Mouse (Mus musculus) liver, postnatal 0 days (tissue): ENCODE measurements around the gene Vwf. TPM values are rescaled to one million over a fixed set of nuclear protein-coding genes. Genes with fewer than 3 reads are reported as not detected.

ENCODE experiments used
- ATAC-seq: fragments of 200-750 bp; cut with Nextera tagmentation; 2 replicates; pipeline ENCODE4 v1.8.0; 2017; ENCODE audit warnings: mild to moderate bottlenecking, moderate library complexity
- DNase-seq: peaks from one replicate; pipeline ENCODE4 v3.0.0-alpha.2; 2016
- H3K27ac ChIP-seq: fragments of 300-500 bp; sonication (generic); 2 replicates; pipeline ENCODE4 v1.5.1; 2014; ENCODE audit warnings: antibody characterized with exemption, moderate library complexity, mild to moderate bottlenecking, low read depth
- H3K27me3 ChIP-seq: fragments of 300-500 bp; sonication (generic); 2 replicates; pipeline ENCODE4 v1.6.1; 2014; ENCODE audit warnings: low read length, control low read depth, mixed read lengths; ENCODE audit not compliant: insufficient read depth
- H3K36me3 ChIP-seq: fragments of 300-500 bp; sonication (generic); replicated peaks from 2 replicates; pipeline ENCODE4 v1.6.1; 2014; ENCODE audit warnings: mild to moderate bottlenecking, control low read depth, low read length, moderate library complexity, mixed read lengths; ENCODE audit not compliant: insufficient read depth
- H3K4me1 ChIP-seq: fragments of 300-500 bp; sonication (generic); 2 replicates; pipeline ENCODE4 v1.6.1; 2014; ENCODE audit warnings: antibody characterized with exemption, mild to moderate bottlenecking, control low read depth; ENCODE audit not compliant: insufficient read depth
- H3K4me2 ChIP-seq: fragments of 300-500 bp; sonication (generic); 2 replicates; pipeline ENCODE4 v1.6.1; 2014; ENCODE audit warnings: low read depth, mild to moderate bottlenecking, low read length, moderate library complexity, mixed read lengths
- H3K4me3 ChIP-seq: fragments of 300-500 bp; sonication (generic); 2 replicates; pipeline ENCODE4 v1.5.1; 2014; ENCODE audit warnings: low read depth, low read length
- H3K9ac ChIP-seq: fragments of 300-500 bp; sonication (generic); replicated peaks from 2 replicates; pipeline ENCODE4 v1.6.1; 2014; ENCODE audit warnings: mild to moderate bottlenecking, moderate library complexity
- H3K9me3 ChIP-seq: fragments of 300-500 bp; sonication (generic); 2 replicates; pipeline ENCODE4 v1.6.1; 2016; ENCODE audit warnings: mild to moderate bottlenecking, control low read depth, low read length, mixed read lengths
- CTCF ChIP-seq: sonication (generic); IDR thresholded peaks from 2 replicates; pipeline ENCODE4 v1.5.1; 2016; ENCODE audit warnings: antibody characterized with exemption, low read depth
- EP300 ChIP-seq: IDR thresholded peaks from 2 replicates; pipeline ENCODE4 v1.6.1; 2016; ENCODE audit warnings: antibody characterized with exemption, low read depth, mild to moderate bottlenecking
- WGBS: fragments of 180-500 bp; shearing (Covaris S2); extraction: QIAGEN DNeasy Blood & Tissue Kit; methylation state at CpG from one replicate; pipeline ENCODE4 v1.1.7; 2014; ENCODE audit not compliant: insufficient replicate concordance; 5-methylcytosine and 5-hydroxymethylcytosine counted together
- polyA plus RNA-seq: library from polyadenylated mRNA; unstranded; fragments of >200 nt; fragmentation: Nextera tagmentation; extraction: Ambion mirVana; gene quantifications from 2 replicates; pipeline ENCODE4 v1.2.1, GENCODE M21; 2015

The Vwf gene
- polyA plus RNA-seq, 1 experiment from 2014 or later: 14.8 TPM

GRCm38 (mm10) chr6:125510645-125511044, 35.9 kb upstream of the Vwf start:
- H3K4me3 ChIP-seq: no peak overlapping the region
- DNase-seq (no peak), ATAC-seq (no peak)
- no peaks in the 10 kb centered on the region for H3K36me3 ChIP-seq
- H3K9me3 ChIP-seq: no peaks in the 10 kb centered on the region
- H3K27ac ChIP-seq: no peak overlapping the region
- no peaks in the 10 kb centered on the region for H3K27me3 ChIP-seq
- no peak for TF ChIP-seq EP300
- TF ChIP-seq CTCF: no peak
- no peak overlapping the region for H3K4me2 ChIP-seq
- H3K9ac ChIP-seq: no peak overlapping the region
- peaks cover 38% of the 10 kb centered on the region for H3K4me1 ChIP-seq

- no peak overlapping the region for H3K4me3 ChIP-seq
- no peak for ATAC-seq
- no peaks in the 10 kb centered on the region for H3K27me3 ChIP-seq
- H3K9me3 ChIP-seq: no peaks in the 10 kb centered on the region
- H3K9ac ChIP-seq: no peak overlapping the region
- H3K36me3 ChIP-seq: no peaks in the 10 kb centered on the region
- no peak for DNase-seq
- no peak overlapping the region for H3K27ac ChIP-seq
- H3K4me1 ChIP-seq: peaks cover 40% of the 10 kb centered on the region
- H3K4me2 ChIP-seq: no peak overlapping the region
- no peak for TF ChIP-seq EP300
- WGBS: 68% methylated on average over 7 of the region's 7 CpGs
Measured at GRCm38 (mm10) chr6:125511196-125511595, 35.4 kb upstream of the Vwf start.

GRCm38 (mm10) chr6:125512950-125513596, 33.5 kb upstream of the Vwf start:
- Histone ChIP-seq H3K9ac (no peak overlapping the region), H3K9me3 (no peaks in the 10 kb centered on the region), H3K4me3 (no peak overlapping the region), H3K36me3 (no peaks in the 10 kb centered on the region), H3K27ac (peak overlapping the region; percentile 44), H3K27me3 (no peaks in the 10 kb centered on the region), H3K4me2 (no peak overlapping the region), H3K4me1 (peaks cover 40% of the 10 kb centered on the region)
- WGBS: 16% methylated on average over 6 of the region's 6 CpGs
- no peak for TF ChIP-seq CTCF
- DNase-seq (peak; percentile 41), ATAC-seq (peak; percentile 26)

- H3K27ac ChIP-seq: peak overlapping the region; percentile 83
- H3K27me3 ChIP-seq: no peaks in the 10 kb centered on the region
- H3K9me3 ChIP-seq: no peaks in the 10 kb centered on the region
- no peak overlapping the region for H3K4me2 ChIP-seq
- H3K9ac ChIP-seq: no peak overlapping the region
- WGBS: 36% methylated on average over 11 of the region's 11 CpGs
- no peak overlapping the region for H3K4me3 ChIP-seq
- H3K4me1 ChIP-seq: peaks cover 35% of the 10 kb centered on the region
- TF ChIP-seq CTCF: no peak
- peak; percentile 68 for TF ChIP-seq EP300
- DNase-seq (peak; percentile 58), ATAC-seq (peak; percentile 96)
- H3K36me3 ChIP-seq: no peaks in the 10 kb centered on the region
Measured at GRCm38 (mm10) chr6:125515503-125516315, 30.9 kb upstream of the Vwf start.

- no peaks in the 10 kb centered on the region for H3K36me3 ChIP-seq
- H3K4me3 ChIP-seq: no peak overlapping the region
- TF ChIP-seq EP300 (no peak), CTCF (no peak)
- no peak overlapping the region for H3K27ac ChIP-seq
- no peak overlapping the region for H3K9ac ChIP-seq
- no peaks in the 10 kb centered on the region for H3K27me3 ChIP-seq
- ATAC-seq: no peak
- no peak for DNase-seq
- H3K4me2 ChIP-seq: no peak overlapping the region
- peaks cover 5% of the 10 kb centered on the region; the same call in 1 of the 2 replicates for H3K4me1 ChIP-seq
- WGBS: 59% methylated on average over 5 of the region's 5 CpGs
- no peaks in the 10 kb centered on the region for H3K9me3 ChIP-seq
Measured at GRCm38 (mm10) chr6:125521558-125522193, 24.9 kb upstream of the Vwf start.

- Histone ChIP-seq H3K4me1 (peaks cover 15% of the 10 kb centered on the region; the same call in 1 of the 2 replicates), H3K9me3 (no peaks in the 10 kb centered on the region), H3K27ac (no peak overlapping the region), H3K27me3 (no peaks in the 10 kb centered on the region), H3K4me3 (no peak overlapping the region), H3K4me2 (no peak overlapping the region), H3K36me3 (no peaks in the 10 kb centered on the region), H3K9ac (no peak overlapping the region)
- 45% methylated on average over 6 of the region's 6 CpGs for WGBS
- DNase-seq (no peak), ATAC-seq (no peak)
- TF ChIP-seq EP300 (no peak), CTCF (no peak)
Measured at GRCm38 (mm10) chr6:125524027-125524426, 22.5 kb upstream of the Vwf start.
